Mouse (Mus musculus): ENCODE data around the gene Rhot1. TPM values are rescaled to one million over a fixed set of nuclear protein-coding genes. Genes with fewer than 3 reads are reported as not detected.

Gene Rhot1
- polyA plus RNA-seq (2012; rRNA removed): 7.1 and 9.4 TPM in 2 replicates

DNA sequence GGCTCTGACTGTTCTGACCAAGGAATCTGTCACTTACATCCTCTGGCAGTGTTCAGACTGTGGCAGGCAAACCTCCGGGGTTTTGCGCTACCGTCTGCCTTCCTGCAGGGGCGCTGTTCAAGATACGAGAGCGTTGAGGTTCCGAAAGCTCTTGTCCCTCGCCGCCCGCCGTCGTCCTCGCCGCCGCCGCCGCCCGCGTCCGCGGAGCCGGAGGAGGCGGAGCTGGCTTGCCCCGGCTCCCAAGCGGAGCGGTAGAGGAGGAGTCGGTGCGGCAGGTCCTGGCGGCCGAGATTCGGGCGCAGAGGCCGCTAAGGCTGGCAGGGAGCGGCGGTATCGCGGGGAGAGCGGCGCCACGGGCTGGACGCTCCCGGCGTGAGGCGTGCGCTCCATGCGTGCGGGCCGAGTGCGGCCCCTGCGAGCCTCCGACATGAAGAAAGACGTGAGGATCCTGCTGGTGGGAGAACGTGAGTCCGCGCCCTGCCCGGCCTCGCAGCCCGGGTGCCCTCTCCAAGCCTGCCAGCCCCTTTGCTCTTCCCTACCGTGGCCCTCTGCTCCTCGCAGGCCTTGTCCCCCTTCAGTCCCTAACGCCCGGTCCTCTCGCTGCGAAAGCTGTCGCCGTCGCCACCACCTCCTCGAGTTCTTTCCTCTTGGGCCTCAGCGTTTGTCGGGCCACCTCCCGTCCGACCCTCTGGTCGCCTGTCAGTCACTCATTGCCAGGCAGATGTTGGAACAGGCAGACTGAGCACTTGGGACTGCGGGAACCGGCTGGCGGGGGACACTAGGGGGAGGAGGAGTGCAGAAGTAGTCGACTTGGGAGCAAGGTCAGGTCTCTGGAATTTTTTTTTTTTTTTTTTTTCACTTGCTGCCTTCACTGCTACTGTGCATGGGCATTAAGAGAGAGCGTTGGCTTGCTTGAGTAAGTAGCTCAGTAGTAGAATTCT is at the start of gene Rhot1:
Rhot1 (plus strand) TSS at position 160 of the 941 bp plus-strand sequence.

GRCm38 (mm10) chr11:80183705-80184255 is 25.0 kb upstream of the Rhot1 start, which contains the start of gene Rnf135:
TSS of gene Rnf135 (plus strand) at chr11:80183851.

GRCm38 (mm10) chr11:80300551-80301315 is 91.9 kb downstream of the Rhot1 start, which contains the start of gene Rhbdl3:
TSS of gene Rhbdl3 (plus strand) at chr11:80300912.

Other genes starting within 250 kb of the Rhot1 start
- 2.9 and 4.1 TPM in 2 replicates for gene Utp6, start 246.6 kb upstream of the Rhot1 start, polyA plus RNA-seq (2012; rRNA removed)
- gene Suz12, start 215.9 kb upstream of the Rhot1 start, polyA plus RNA-seq (2012; rRNA removed): 2.8 and 3.2 TPM in 2 replicates
- 9.0 and 9.5 TPM in 2 replicates for gene Crlf3, start 128.0 kb upstream of the Rhot1 start, polyA plus RNA-seq (2012; rRNA removed)
- 0.63 and 0.67 TPM in 2 replicates for gene Atad5, start 119.6 kb upstream of the Rhot1 start, polyA plus RNA-seq (2012; rRNA removed)
- 2.4 and 3.5 TPM in 2 replicates for gene Tefm, start 66.8 kb upstream of the Rhot1 start, polyA plus RNA-seq (2012; rRNA removed)
- gene Adap2, start 54.9 kb upstream of the Rhot1 start, polyA plus RNA-seq (2012; rRNA removed): 8.3 and 12.6 TPM in 2 replicates
- 10.9 and 16.3 TPM in 2 replicates for gene Rnf135, start 25.2 kb upstream of the Rhot1 start, polyA plus RNA-seq (2012; rRNA removed)
- 5.6 and 6.6 TPM in 2 replicates for gene Rhbdl3, start 91.9 kb downstream of the Rhot1 start, polyA plus RNA-seq (2012; rRNA removed)
- 3.5 and 4.7 TPM in 2 replicates for gene 5730455P16Rik, start 169.0 kb downstream of the Rhot1 start, polyA plus RNA-seq (2012; rRNA removed)
- 92.7 and 103 TPM in 2 replicates for gene Zfp207, start 174.3 kb downstream of the Rhot1 start, polyA plus RNA-seq (2012; rRNA removed)
- 33.1 and 54.1 TPM in 2 replicates for gene Psmd11, start 219.6 kb downstream of the Rhot1 start, polyA plus RNA-seq (2012; rRNA removed)